Mouse (Mus musculus): Measurements from ENCODE around the gene Slc7a1. TPM values are rescaled to one million over a fixed set of nuclear protein-coding genes. Genes with fewer than 3 reads are reported as not detected.
"Not testable (repeated sequence)": the region's sequence is repeated elsewhere in the genome, so short reads cannot be mapped to it uniquely, and the experiment has no call there.

Slc7a1 gene
- polyA plus RNA-seq, 1 experiment from 2014 or later = 10.7 TPM

GRCm38 (mm10) chr5:148344374-148344773 is 55.3 kb downstream of the Slc7a1 start:
- ATAC-seq (ENCODE audit: insufficient number of reproducible peaks, insufficient read depth, low FRiP score, low TSS enrichment) = no peak
- no peak overlapping the region for H3K4me3 ChIP-seq
- no peak overlapping the region for H3K27ac ChIP-seq
- no peak overlapping the region for H3K4me2 ChIP-seq (replicated peaks)
- no peaks in the 10 kb centered on the region for H3K27me3 ChIP-seq
- H3K36me3 ChIP-seq = no peaks in the 10 kb centered on the region
- no peak overlapping the region for H3K9ac ChIP-seq
- peaks cover 9% of the 10 kb centered on the region for H3K4me1 ChIP-seq
- no peaks in the 10 kb centered on the region for H3K9me3 ChIP-seq
- 77% methylated on average over 5 of the region's 5 CpGs for WGBS

- Histone ChIP-seq H3K4me2 (replicated peaks) (peak overlapping the region; percentile 41), H3K4me1 (peaks cover 9% of the 10 kb centered on the region), H3K4me3 (peak overlapping the region; percentile 17), H3K27ac (no peak overlapping the region), H3K36me3 (no peaks in the 10 kb centered on the region), H3K9ac (no peak overlapping the region), H3K27me3 (no peaks in the 10 kb centered on the region), H3K9me3 (no peaks in the 10 kb centered on the region)
- WGBS = 39% methylated on average over 26 of the region's 26 CpGs
- ATAC-seq (ENCODE audit: insufficient number of reproducible peaks, insufficient read depth, low FRiP score, low TSS enrichment) = peak; percentile 43; the same call in 1 of the 2 replicates
These were observed 57.5 kb downstream of the Slc7a1 start for GRCm38 (mm10) chr5:148342061-148342741.

DNA sequence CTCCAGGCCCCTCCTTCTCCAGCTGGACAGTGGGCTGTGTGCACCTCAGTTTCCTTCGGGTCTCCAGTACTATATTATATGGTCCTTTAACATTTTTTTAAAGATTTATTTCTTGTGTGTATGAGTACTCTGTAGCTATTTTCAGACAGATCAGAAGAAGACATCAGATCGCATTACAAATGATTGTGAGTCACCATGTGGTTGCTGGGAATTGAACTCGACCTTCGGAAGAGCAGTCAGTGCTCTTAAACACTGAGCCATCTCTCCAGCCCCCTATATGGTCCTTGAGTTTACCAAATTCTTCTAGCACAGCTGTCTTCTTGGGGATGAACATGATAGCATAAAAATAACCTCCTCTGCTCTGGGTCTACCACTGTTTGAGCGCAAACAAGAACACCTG is 60.6 kb downstream of the Slc7a1 start:
- Histone ChIP-seq H3K4me2 (replicated peaks) (no peak overlapping the region), H3K27ac (no peak overlapping the region), H3K36me3 (no peaks in the 10 kb centered on the region; the same call in 1 of the 2 replicates), H3K9ac (no peak overlapping the region), H3K9me3 (no peaks in the 10 kb centered on the region), H3K27me3 (no peaks in the 10 kb centered on the region), H3K4me1 (peaks cover 9% of the 10 kb centered on the region), H3K4me3 (no peak overlapping the region)
- WGBS = 85% methylated on average over 5 of the region's 5 CpGs
- ATAC-seq (ENCODE audit: insufficient number of reproducible peaks, insufficient read depth, low FRiP score, low TSS enrichment) = no peak

GRCm38 (mm10) chr5:148332622-148332974 is 67.1 kb downstream of the Slc7a1 start:
- Histone ChIP-seq H3K36me3 (no peaks in the 10 kb centered on the region; the same call in 1 of the 2 replicates), H3K27me3 (no peaks in the 10 kb centered on the region), H3K4me1 (no peaks in the 10 kb centered on the region), H3K27ac (no peak overlapping the region), H3K9me3 (no peaks in the 10 kb centered on the region), H3K4me3 (no peak overlapping the region), H3K9ac (no peak overlapping the region), H3K4me2 (replicated peaks) (no peak overlapping the region)
- ATAC-seq (ENCODE audit: insufficient number of reproducible peaks, insufficient read depth, low FRiP score, low TSS enrichment) = peak; percentile 69; the same call in 1 of the 2 replicates
- 29% methylated on average over 8 of the region's 8 CpGs for WGBS

- ATAC-seq (ENCODE audit: insufficient number of reproducible peaks, insufficient read depth, low FRiP score, low TSS enrichment) = 0 out of 2 replicates have a peak, but pooled peaks have one; percentile 17
- H3K4me3 ChIP-seq = no peak overlapping the region
- H3K9me3 ChIP-seq = no peaks in the 10 kb centered on the region
- WGBS = 86% methylated on average over 18 of the region's 18 CpGs
- H3K4me1 ChIP-seq = no peaks in the 10 kb centered on the region
- H3K27me3 ChIP-seq = no peaks in the 10 kb centered on the region
- no peaks in the 10 kb centered on the region; the same call in 1 of the 2 replicates for H3K36me3 ChIP-seq
- no peak overlapping the region for H3K27ac ChIP-seq
- H3K4me2 ChIP-seq (replicated peaks) = no peak overlapping the region
- H3K9ac ChIP-seq = no peak overlapping the region
These were observed 67.6 kb downstream of the Slc7a1 start for GRCm38 (mm10) chr5:148331926-148332621.

DNA sequence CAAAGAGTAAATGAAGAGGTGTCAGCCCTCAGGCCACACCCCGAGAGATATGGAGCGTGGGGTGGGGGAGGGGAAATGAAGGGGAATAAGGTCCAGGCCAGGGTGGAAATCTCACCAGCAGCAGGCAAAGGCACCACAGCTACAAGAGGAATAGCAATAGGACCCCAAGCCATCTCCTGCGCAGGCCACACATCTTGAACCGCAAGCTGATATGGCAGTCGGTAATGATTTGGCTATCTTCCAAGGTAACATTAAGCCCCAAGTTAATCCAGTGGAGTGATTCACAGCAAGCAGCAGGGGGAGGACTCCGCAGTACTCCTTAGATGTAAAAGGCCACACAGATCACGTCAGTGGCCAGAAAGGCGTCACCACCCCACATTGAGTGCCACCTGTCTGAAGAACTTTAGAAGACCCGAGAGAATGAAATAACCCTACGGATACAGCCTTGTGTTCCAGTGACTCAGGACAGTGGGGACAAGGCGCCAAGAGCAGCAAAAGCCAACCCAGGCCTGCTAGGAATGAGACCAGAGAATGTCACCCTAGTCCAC is 68.4 kb downstream of the Slc7a1 start:
- H3K4me2 ChIP-seq (replicated peaks) = no peak overlapping the region
- no peak overlapping the region for H3K9ac ChIP-seq
- 77% methylated on average over 11 of the region's 11 CpGs for WGBS
- no peaks in the 10 kb centered on the region for H3K4me1 ChIP-seq
- no peaks in the 10 kb centered on the region for H3K27me3 ChIP-seq
- 0 out of 2 replicates have a peak, but pooled peaks cover under 1% of the 10 kb centered on the region for H3K9me3 ChIP-seq
- ATAC-seq (ENCODE audit: insufficient number of reproducible peaks, insufficient read depth, low FRiP score, low TSS enrichment) = no peak
- H3K4me3 ChIP-seq = no peak overlapping the region
- no peak overlapping the region for H3K27ac ChIP-seq
- no peaks in the 10 kb centered on the region; the same call in 1 of the 2 replicates for H3K36me3 ChIP-seq

DNA sequence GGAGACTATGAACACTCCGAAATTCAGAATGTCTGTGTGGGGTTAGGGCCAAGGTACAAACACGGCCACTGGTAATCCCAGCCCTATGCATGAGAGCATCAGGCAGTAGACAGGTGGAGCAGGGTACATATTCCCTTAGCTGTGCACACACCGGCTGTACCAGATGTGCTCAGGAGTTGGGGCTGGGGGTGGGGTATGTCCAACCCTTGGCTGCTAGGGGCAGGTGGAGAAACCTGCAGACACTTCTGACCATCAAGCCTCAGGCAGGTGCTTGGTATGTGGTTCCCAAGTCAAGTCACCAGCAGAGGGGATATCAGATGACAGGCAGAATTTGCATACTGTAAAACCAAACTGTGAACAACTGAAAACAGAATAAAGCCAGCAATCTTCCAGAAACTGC is 70.7 kb downstream of the Slc7a1 start:
- H3K9me3 ChIP-seq = 0 out of 2 replicates have a peak, but pooled peaks cover 4% of the 10 kb centered on the region
- no peak overlapping the region for H3K9ac ChIP-seq
- no peaks in the 10 kb centered on the region for H3K27me3 ChIP-seq
- H3K4me3 ChIP-seq = no peak overlapping the region
- no peak overlapping the region for H3K27ac ChIP-seq
- 89% methylated on average over 3 of the region's 3 CpGs for WGBS
- H3K36me3 ChIP-seq = no peaks in the 10 kb centered on the region
- no peaks in the 10 kb centered on the region for H3K4me1 ChIP-seq
- no peak overlapping the region for H3K4me2 ChIP-seq (replicated peaks)
- no peak for ATAC-seq (ENCODE audit: insufficient number of reproducible peaks, insufficient read depth, low FRiP score, low TSS enrichment)

DNA sequence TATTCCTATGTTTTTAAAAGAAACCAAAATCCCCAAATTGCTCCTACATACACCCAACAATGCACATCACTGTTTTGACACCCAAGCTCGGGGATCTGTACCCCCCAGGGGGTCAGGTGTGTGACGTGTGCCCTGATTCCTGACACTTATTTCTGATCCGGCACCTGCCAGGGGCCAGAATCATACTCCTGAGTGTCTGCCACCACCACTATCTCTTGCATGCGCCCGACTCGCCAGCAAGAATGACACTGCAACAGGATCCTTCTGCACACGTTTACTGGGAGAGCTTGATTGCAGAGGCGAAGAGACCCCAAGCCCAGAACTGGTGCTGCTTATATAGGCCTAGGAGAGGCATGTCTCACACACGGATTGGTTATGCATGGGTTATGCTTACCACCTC is 73.4 kb downstream of the Slc7a1 start:
- WGBS = 92% methylated on average over 9 of the region's 9 CpGs
- H3K9me3 ChIP-seq; H3K4me3 ChIP-seq; ATAC-seq (ENCODE audit: insufficient number of reproducible peaks, insufficient read depth, low FRiP score, low TSS enrichment); H3K4me1 ChIP-seq; H3K27me3 ChIP-seq; H3K36me3 ChIP-seq; H3K9ac ChIP-seq; H3K27ac ChIP-seq; H3K4me2 ChIP-seq (replicated peaks): not testable (repeated sequence)

DNA sequence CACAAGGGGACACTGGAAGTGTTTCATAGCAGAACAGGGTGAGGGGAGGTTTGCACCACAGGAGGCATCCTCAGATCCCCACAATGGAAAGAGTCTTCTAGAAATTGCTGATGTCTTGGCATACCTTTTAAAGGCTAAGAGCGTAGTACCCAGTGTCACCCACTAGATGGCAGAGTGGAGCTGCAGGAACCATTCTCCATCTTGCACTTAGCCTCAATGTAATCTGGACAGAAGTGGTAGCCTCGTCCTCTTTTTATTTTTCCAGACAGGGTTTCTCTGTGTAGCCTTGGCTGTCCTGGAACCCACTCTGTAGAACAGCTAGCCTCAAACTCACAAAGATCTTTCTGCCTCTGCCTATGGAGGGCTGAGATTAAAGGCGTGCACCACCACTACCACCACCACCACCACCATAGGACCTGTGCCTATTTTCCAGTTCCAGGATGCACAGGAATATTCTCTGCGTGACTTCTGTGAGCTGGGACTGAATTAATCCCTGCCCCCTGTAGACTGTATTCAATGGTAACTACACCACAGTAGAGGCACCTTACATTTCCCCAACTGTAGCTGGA is 74.3 kb downstream of the Slc7a1 start:
- 0 out of 2 replicates have a peak, but pooled peaks cover 4% of the 10 kb centered on the region for H3K9me3 ChIP-seq
- no peaks in the 10 kb centered on the region for H3K27me3 ChIP-seq
- WGBS = 46% methylated on average over 4 of the region's 4 CpGs
- no peak for ATAC-seq (ENCODE audit: insufficient number of reproducible peaks, insufficient read depth, low FRiP score, low TSS enrichment)
- H3K27ac ChIP-seq = no peak overlapping the region
- no peaks in the 10 kb centered on the region for H3K4me1 ChIP-seq
- no peak overlapping the region for H3K4me3 ChIP-seq
- no peak overlapping the region for H3K4me2 ChIP-seq (replicated peaks)
- no peak overlapping the region for H3K9ac ChIP-seq
- no peaks in the 10 kb centered on the region for H3K36me3 ChIP-seq

GRCm38 (mm10) chr5:148314931-148315330 is 84.8 kb downstream of the Slc7a1 start:
- Histone ChIP-seq H3K4me1 (no peaks in the 10 kb centered on the region), H3K9ac (no peak overlapping the region), H3K36me3 (no peaks in the 10 kb centered on the region), H3K27me3 (no peaks in the 10 kb centered on the region), H3K4me3 (no peak overlapping the region), H3K4me2 (replicated peaks) (no peak overlapping the region), H3K9me3 (no peaks in the 10 kb centered on the region), H3K27ac (no peak overlapping the region)
- no peak for ATAC-seq (ENCODE audit: insufficient number of reproducible peaks, insufficient read depth, low FRiP score, low TSS enrichment)
- 94% methylated on average over 5 of the region's 5 CpGs for WGBS

- Histone ChIP-seq H3K27me3 (no peaks in the 10 kb centered on the region), H3K4me3 (no peak overlapping the region), H3K4me2 (replicated peaks) (no peak overlapping the region), H3K27ac (no peak overlapping the region), H3K9ac (no peak overlapping the region), H3K36me3 (no peaks in the 10 kb centered on the region), H3K4me1 (no peaks in the 10 kb centered on the region), H3K9me3 (no peaks in the 10 kb centered on the region)
- 61% methylated on average over 2 of the region's 2 CpGs for WGBS
- ATAC-seq (ENCODE audit: insufficient number of reproducible peaks, insufficient read depth, low FRiP score, low TSS enrichment) = no peak
These were observed 87.3 kb downstream of the Slc7a1 start for GRCm38 (mm10) chr5:148312443-148312842.

DNA sequence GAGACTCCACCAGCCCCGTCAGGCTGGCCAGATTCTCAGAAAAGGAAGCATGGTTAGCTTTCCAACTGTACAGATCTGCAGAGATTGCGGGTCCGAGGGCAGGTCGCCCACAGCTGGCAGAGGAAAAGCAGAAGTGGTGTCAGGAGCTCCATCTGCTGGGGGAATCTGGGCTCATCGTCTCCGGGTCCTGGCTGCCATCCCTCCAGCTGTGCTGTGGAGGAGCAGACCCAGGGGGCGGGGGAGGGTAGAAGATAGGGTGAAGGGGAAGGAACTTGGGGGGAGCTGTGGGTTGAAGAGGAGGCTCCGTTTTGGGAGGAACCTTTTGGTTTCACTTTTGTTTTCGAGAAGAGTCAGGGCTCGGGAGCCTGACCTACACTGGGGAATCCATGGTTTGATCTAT is 88.9 kb downstream of the Slc7a1 start:
- Histone ChIP-seq H3K9me3 (no peaks in the 10 kb centered on the region), H3K36me3 (no peaks in the 10 kb centered on the region), H3K4me2 (replicated peaks) (no peak overlapping the region), H3K27me3 (no peaks in the 10 kb centered on the region), H3K27ac (no peak overlapping the region), H3K4me3 (no peak overlapping the region), H3K9ac (no peak overlapping the region), H3K4me1 (no peaks in the 10 kb centered on the region)
- no peak for ATAC-seq (ENCODE audit: insufficient number of reproducible peaks, insufficient read depth, low FRiP score, low TSS enrichment)
- 72% methylated on average over 10 of the region's 10 CpGs for WGBS
